Mouse (Mus musculus) midbrain, embryonic 16.5 days (tissue): ENCODE data around the gene Hnrnpr. TPM values are rescaled to one million over a fixed set of nuclear protein-coding genes. Genes with fewer than 3 reads are reported as not detected.

Source experiments
- ATAC-seq: fragments of 200-750 bp; cut with Nextera tagmentation; 2 replicates; pipeline ENCODE4 v1.8.0; 2017; ENCODE audit warnings: moderate TSS enrichment
- H3K27ac ChIP-seq: fragments of 300-500 bp; sonication (generic); 2 replicates; pipeline ENCODE4 v1.5.1; 2014; ENCODE audit warnings: mild to moderate bottlenecking, low read length, mixed read lengths
- H3K27me3 ChIP-seq: fragments of 300-500 bp; sonication (generic); 2 replicates; pipeline ENCODE4 v1.6.1; 2014; ENCODE audit warnings: low read depth, low read length, mixed read lengths; ENCODE audit not compliant: control insufficient read depth, insufficient read depth
- H3K36me3 ChIP-seq: fragments of 300-500 bp; sonication (generic); 2 replicates; pipeline ENCODE4 v1.6.1; 2014; ENCODE audit warnings: mild to moderate bottlenecking, low read length, moderate library complexity, mixed read lengths; ENCODE audit not compliant: control insufficient read depth, insufficient read depth
- H3K4me1 ChIP-seq: fragments of 300-500 bp; sonication (generic); 2 replicates; pipeline ENCODE4 v1.6.1; 2014; ENCODE audit warnings: mild to moderate bottlenecking, low read length, mixed read lengths; ENCODE audit not compliant: control insufficient read depth, insufficient read depth
- H3K4me2 ChIP-seq: fragments of 300-500 bp; sonication (generic); 2 replicates; pipeline ENCODE4 v1.6.1; 2014; ENCODE audit warnings: mild to moderate bottlenecking, low read length, mixed read lengths
- H3K4me3 ChIP-seq: fragments of 300-500 bp; sonication (generic); 2 replicates; pipeline ENCODE4 v1.5.1; 2014; ENCODE audit warnings: low read depth, mild to moderate bottlenecking, low read length, moderate library complexity, mixed read lengths
- H3K9ac ChIP-seq: fragments of 300-500 bp; sonication (generic); 2 replicates; pipeline ENCODE4 v1.6.1; 2014; ENCODE audit warnings: low read depth, low read length, mixed read lengths
- H3K9me3 ChIP-seq: fragments of 300-500 bp; sonication (generic); replicated peaks from 2 replicates; pipeline ENCODE4 v1.6.1; 2014; ENCODE audit warnings: mild to moderate bottlenecking, low read length, mixed read lengths; ENCODE audit not compliant: control insufficient read depth, poor library complexity, severe bottlenecking
- WGBS: fragments of 180-500 bp; shearing (Covaris S2); extraction: QIAGEN DNeasy Blood & Tissue Kit; methylation state at CpG from one replicate; pipeline ENCODE4 v1.1.7; 2014; 5-methylcytosine and 5-hydroxymethylcytosine counted together
- polyA plus RNA-seq: library from polyadenylated mRNA; unstranded; fragments of >200 nt; fragmentation: Nextera tagmentation; extraction: Ambion mirVana; gene quantifications from 2 replicates; pipeline ENCODE4 v1.2.1, GENCODE M21; 2015

The Hnrnpr gene
- polyA plus RNA-seq, 1 experiment from 2014 or later = 194 TPM

DNA sequence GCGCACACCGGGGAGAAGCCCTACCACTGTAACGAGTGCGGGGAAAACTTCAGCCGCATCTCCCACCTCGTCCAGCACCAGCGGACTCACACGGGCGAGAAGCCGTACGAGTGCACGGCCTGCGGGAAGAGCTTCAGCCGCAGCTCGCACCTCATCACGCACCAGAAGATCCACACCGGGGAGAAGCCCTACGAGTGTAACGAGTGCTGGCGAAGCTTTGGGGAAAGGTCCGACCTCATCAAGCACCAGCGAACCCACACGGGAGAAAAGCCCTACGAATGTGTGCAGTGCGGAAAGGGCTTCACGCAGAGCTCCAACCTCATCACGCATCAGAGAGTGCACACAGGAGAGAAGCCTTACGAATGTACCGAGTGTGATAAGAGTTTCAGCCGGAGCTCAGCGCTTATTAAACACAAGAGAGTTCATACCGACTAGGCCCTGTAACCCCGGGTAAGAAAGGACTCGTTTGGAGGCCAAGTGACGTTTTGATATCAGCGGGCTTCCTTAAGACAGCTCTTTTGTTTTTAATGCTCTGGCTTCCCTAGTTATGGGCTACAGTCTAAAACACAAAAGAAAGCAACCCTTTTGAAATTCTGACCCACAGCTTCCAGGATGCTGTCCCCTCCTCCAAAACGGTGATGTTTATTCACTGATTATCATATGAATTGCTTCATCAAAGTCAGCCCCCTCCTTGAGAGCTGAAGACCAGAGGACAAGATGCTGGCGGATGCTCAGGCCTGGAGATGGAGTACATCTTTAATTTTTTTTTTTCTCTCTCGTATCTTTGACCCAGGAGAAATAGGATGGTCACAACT is 19.8 kb upstream of the Hnrnpr start:
- Histone ChIP-seq H3K4me1 (peaks cover 13% of the 10 kb centered on the region), H3K27ac (no peak overlapping the region), H3K27me3 (no peaks in the 10 kb centered on the region), H3K4me2 (no peak overlapping the region), H3K9ac (no peak overlapping the region), H3K36me3 (peaks cover 33% of the 10 kb centered on the region), H3K9me3 (no peaks in the 10 kb centered on the region; the same call in 1 of the 2 replicates), H3K4me3 (no peak overlapping the region)
- ATAC-seq = no peak
- 26% methylated on average over 39 of the region's 39 CpGs for WGBS

DNA sequence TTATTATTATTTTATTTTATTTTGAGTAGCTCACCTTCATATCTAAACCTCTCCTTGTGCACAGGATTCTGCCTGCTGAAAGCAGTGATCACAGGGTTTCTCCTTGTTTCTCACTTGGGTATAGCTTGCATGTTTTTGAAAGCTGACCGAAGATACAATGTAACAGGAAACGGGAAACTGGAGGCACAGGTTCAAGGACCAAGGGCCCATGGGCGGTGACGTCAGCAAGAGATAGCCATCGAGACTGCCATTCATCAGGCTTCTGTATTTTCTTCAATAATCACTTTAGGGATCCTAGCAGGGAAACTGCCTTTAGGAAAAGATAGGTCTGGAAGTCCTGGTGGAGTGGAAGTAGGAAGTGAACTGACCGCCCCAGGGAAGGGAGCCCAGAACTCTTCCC is 19.1 kb upstream of the Hnrnpr start:
- Histone ChIP-seq H3K27me3 (no peaks in the 10 kb centered on the region), H3K4me3 (no peak overlapping the region), H3K9ac (no peak overlapping the region), H3K4me1 (peaks cover 10% of the 10 kb centered on the region), H3K4me2 (no peak overlapping the region), H3K9me3 (no peaks in the 10 kb centered on the region; the same call in 1 of the 2 replicates), H3K36me3 (peaks cover 33% of the 10 kb centered on the region), H3K27ac (no peak overlapping the region)
- no peak for ATAC-seq
- WGBS = 95% methylated on average over 6 of the region's 6 CpGs

DNA sequence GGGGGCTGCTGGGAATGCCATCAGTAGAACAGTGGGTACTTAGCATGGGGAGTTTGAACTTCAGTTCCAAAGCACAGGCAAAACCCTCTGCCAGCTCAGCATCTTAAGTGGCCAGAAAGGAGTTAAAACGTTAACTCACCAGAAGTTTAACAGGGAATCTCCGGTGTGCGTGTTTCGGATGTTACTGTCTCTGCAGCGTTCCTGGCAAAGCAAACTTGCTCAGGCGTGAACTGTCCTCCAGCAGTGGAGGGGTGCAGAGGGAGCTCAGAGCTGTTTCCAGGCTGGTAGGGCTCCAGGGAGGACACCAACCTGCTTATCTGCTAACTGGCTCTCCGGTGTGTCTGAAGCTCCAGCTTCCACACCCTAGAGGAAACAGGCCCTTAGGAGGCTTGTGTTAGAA is 14.8 kb upstream of the Hnrnpr start:
- Histone ChIP-seq H3K36me3 (peaks cover 14% of the 10 kb centered on the region; the same call in 1 of the 2 replicates), H3K9me3 (no peaks in the 10 kb centered on the region), H3K27ac (no peak overlapping the region), H3K4me3 (no peak overlapping the region), H3K27me3 (no peaks in the 10 kb centered on the region), H3K4me1 (0 out of 2 replicates have a peak, but pooled peaks cover under 1% of the 10 kb centered on the region), H3K9ac (no peak overlapping the region), H3K4me2 (no peak overlapping the region)
- no peak for ATAC-seq
- 74% methylated on average over 7 of the region's 7 CpGs for WGBS

DNA sequence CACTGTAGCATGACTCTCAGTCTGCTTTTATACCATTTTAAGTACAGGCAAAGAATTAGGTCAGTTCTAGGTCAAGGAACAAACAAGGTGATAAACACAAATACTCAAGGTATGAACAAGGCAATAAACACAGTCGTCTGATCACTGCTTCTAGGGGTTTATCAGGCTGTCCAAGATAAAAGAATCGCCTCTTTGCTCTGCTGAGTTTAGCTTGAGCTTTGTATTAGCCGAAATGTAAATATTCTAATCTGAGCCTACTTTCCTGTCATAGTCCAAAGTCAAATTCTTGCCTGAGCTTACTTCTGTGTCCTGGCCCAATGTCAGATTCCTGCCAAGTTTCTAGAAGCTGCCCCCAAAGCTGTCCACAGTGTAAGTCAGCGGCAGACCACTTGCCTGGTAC is 8.3 kb upstream of the Hnrnpr start:
- H3K27ac ChIP-seq = no peak overlapping the region
- H3K4me1 ChIP-seq = no peaks in the 10 kb centered on the region
- H3K36me3 ChIP-seq = no peaks in the 10 kb centered on the region
- no peak overlapping the region for H3K4me3 ChIP-seq
- H3K27me3 ChIP-seq = no peaks in the 10 kb centered on the region
- WGBS = 86% methylated on average over 4 of the region's 4 CpGs
- ATAC-seq = no peak
- no peak overlapping the region for H3K4me2 ChIP-seq
- no peaks in the 10 kb centered on the region for H3K9me3 ChIP-seq
- H3K9ac ChIP-seq = no peak overlapping the region

DNA sequence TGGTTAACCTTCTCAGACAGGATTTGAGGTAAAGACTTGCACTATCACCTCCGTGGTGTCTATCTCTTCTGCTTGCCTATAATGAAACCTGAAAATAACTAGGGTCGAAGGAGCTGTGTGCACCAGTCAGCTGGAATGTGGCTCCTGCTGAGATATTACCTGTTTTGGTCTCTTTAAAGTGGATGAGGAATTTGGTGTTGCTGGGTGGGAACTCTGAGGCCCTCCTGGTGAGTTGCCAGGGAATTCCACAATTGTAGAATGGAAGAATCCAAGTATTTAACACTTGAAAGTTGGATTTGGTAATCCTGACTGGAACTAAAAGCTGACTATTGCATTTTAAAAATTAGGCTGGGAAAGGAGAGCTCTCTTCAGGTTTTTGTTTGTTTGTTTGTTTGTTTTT is 6.6 kb upstream of the Hnrnpr start:
- H3K4me1 ChIP-seq = no peaks in the 10 kb centered on the region
- no peak for ATAC-seq
- H3K9me3 ChIP-seq = no peaks in the 10 kb centered on the region
- no peak overlapping the region for H3K4me2 ChIP-seq
- H3K27me3 ChIP-seq = no peaks in the 10 kb centered on the region
- H3K9ac ChIP-seq = no peak overlapping the region
- WGBS = 56% methylated on average over 2 of the region's 2 CpGs
- H3K36me3 ChIP-seq = no peaks in the 10 kb centered on the region
- no peak overlapping the region for H3K27ac ChIP-seq
- H3K4me3 ChIP-seq = no peak overlapping the region

DNA sequence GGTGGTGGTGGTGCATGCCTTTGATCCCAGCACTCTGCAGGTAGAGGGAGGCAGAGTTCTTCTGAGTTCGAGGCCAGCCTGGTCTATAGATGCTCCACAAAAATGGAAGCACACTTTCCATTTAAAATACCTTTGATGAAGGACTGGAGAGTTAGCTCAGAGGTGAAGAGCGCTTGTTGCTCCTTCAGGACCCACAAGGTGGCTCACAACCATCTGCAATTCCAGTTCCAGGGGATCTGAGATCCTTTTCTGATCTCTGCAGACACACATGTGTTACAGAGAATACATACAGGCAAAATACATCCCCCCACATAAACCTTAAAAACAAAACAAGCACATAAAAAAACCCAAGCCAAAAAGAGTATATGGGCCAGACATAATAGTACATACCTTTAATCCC is 2.4 kb upstream of the Hnrnpr start:
- Histone ChIP-seq H3K9me3 (no peaks in the 10 kb centered on the region), H3K27me3 (no peaks in the 10 kb centered on the region), H3K9ac (no peak overlapping the region), H3K36me3 (no peaks in the 10 kb centered on the region), H3K27ac (no peak overlapping the region), H3K4me3 (no peak overlapping the region), H3K4me2 (no peak overlapping the region), H3K4me1 (peaks cover 18% of the 10 kb centered on the region)
- ATAC-seq = no peak
- WGBS = 46% methylated on average over 2 of the region's 2 CpGs

DNA sequence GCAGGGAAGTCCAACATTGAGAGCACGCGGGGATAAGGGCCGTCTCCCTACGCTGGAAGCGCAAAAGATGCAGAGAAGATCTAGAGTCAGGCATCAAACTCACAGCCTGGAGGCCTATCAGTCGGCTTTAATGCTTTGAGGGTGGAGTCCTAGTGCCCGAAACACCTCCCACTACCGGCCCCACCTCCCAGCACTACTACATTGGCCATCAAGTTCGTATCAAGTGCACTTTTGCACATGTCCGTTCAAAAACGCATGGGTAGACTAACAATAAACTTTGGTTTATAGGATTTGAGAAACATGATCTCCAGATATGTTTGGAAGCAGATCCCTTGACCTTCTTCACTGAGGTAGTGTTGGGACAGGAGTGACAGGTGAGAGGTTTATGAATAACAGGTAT is 962 bp upstream of the Hnrnpr start:
- H3K9ac ChIP-seq = peak overlapping the region; percentile 79
- H3K27me3 ChIP-seq = no peaks in the 10 kb centered on the region
- WGBS = 3% methylated on average over 11 of the region's 11 CpGs
- no peaks in the 10 kb centered on the region for H3K36me3 ChIP-seq
- peak overlapping the region; percentile 61 for H3K4me2 ChIP-seq
- H3K4me3 ChIP-seq = peak overlapping the region; percentile 100
- no peak for ATAC-seq
- H3K27ac ChIP-seq = peak overlapping the region; percentile 95
- peaks cover 29% of the 10 kb centered on the region for H3K4me1 ChIP-seq
- no peaks in the 10 kb centered on the region for H3K9me3 ChIP-seq

DNA sequence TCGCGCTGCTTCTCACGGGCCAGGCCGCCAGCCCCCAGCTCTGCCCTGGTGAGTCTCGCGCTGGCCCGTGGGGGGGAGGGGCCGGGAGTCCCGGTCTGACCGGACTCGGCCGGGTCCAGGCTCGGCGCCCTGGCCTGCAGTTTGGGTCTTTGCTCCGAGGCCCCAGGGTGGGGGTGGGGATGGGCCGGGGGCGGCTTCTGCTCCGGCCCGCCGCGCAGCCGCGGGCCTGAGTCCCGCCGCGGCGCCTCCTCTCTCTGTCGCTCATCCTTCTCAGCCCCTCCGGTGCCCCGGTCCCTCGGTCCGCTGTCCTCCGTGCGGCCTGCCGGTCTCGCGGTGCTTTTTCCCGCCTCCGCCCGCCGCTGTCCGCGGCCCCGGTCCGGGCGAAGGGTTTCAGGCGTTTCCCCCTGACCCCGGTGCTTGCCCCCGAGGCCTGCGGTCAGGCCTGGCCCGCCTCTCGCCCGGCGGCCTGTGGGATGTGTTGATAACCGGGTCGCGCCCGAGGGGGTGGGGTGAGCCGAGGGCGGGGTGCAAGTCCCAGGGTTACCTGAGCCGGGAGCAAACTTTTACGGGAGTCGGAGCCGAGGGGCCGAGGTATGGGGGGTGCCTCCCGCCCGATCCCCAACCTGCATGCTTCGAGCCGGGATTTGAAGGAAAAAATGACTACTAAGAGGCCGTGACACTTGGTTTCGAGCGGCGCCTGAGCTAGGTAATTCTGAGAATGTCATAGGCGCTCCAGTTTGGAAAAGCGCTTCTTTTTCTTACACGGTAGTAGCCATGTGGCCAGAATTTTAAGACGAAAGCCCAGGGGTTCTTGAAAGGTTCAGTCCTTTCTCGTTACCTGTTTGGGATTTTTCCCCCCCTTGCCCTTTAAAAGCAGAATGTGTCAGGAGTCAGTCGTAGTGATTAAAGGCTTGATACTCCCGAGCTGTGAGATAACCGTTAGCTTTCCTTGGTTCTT is 579 bp downstream of the Hnrnpr start:
- no peaks in the 10 kb centered on the region for H3K27me3 ChIP-seq
- no peaks in the 10 kb centered on the region for H3K9me3 ChIP-seq
- H3K27ac ChIP-seq = peak overlapping the region; percentile 98
- peak overlapping the region; percentile 84 for H3K4me2 ChIP-seq
- no peaks in the 10 kb centered on the region for H3K36me3 ChIP-seq
- peak; percentile 10; the same call in 1 of the 2 replicates for ATAC-seq
- WGBS = under 1% methylated on average over 70 of the region's 81 CpGs
- peak overlapping the region; percentile 100 for H3K4me3 ChIP-seq
- H3K9ac ChIP-seq = peak overlapping the region; percentile 100
- peaks cover 33% of the 10 kb centered on the region for H3K4me1 ChIP-seq

DNA sequence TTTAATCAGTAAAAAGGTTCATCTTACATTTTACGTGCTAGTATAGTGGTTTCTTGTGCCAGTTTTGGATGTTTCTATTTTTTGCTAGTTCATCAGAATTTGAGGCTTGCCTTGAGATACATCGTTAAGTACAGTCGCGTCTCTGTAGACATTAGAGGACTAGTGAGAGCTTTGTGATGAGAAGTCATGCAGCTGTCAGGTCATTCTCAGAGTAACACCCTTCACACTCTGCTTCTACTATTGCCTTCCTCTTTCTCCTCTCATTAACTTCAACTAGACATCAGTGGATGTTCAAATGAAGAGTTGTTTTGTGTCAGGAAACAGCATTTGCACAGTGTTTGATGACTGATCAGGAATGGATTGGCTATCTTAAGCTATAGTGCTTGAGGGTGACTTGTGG is 1.9 kb downstream of the Hnrnpr start:
- no peak for ATAC-seq
- no peak overlapping the region for H3K27ac ChIP-seq
- no peaks in the 10 kb centered on the region for H3K36me3 ChIP-seq
- H3K4me3 ChIP-seq = peak overlapping the region; percentile 100
- peak overlapping the region; percentile 84 for H3K4me2 ChIP-seq
- peaks cover 33% of the 10 kb centered on the region for H3K4me1 ChIP-seq
- H3K27me3 ChIP-seq = no peaks in the 10 kb centered on the region
- 21% methylated on average over 4 of the region's 4 CpGs for WGBS
- H3K9me3 ChIP-seq = no peaks in the 10 kb centered on the region
- H3K9ac ChIP-seq = no peak overlapping the region
